Mouse (Mus musculus): ENCODE results near the gene Gbp3. TPM values are rescaled to one million over a fixed set of nuclear protein-coding genes. Genes with fewer than 3 reads are reported as not detected.

The Gbp3 gene
- polyA plus RNA-seq (2014; fragmentation: Illumina TruSeq; extraction: RNeasy Lipid Tissue Mini Kit (QIAGEN cat#74804); ENCODE audit: low read depth, low replicate concordance) = 32.8 TPM

DNA sequence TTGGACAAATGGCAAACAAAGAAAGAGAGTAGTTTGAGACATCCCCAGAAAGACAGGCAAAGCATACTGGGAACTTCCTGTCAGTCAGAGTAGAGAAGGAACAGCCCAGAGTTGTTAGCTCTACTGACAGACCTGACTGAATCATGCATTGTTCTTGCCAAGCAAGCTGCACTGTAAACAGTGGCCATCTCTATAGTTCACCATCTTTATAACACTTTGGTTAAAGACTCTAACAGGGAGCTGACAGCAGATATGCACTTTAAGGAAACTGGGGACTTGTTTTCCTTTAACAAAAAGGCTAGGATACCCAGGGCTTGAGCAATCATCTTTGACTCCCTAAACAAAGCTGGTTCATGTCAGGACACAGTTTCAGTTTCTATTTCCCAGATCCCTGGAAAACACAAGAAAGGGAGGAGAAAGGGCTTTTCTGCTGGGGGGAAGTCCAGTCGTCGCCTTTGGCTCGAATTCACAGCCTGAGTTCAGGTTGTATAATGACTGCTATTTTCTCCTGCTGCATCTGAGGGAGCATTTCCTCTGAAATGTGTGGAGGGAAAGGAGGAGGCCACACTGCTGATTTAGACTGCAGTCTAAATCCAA lies at the start of gene Gbp3:
Gbp3 (plus strand) TSS at position 395 of the 597 bp plus-strand sequence.

DNA sequence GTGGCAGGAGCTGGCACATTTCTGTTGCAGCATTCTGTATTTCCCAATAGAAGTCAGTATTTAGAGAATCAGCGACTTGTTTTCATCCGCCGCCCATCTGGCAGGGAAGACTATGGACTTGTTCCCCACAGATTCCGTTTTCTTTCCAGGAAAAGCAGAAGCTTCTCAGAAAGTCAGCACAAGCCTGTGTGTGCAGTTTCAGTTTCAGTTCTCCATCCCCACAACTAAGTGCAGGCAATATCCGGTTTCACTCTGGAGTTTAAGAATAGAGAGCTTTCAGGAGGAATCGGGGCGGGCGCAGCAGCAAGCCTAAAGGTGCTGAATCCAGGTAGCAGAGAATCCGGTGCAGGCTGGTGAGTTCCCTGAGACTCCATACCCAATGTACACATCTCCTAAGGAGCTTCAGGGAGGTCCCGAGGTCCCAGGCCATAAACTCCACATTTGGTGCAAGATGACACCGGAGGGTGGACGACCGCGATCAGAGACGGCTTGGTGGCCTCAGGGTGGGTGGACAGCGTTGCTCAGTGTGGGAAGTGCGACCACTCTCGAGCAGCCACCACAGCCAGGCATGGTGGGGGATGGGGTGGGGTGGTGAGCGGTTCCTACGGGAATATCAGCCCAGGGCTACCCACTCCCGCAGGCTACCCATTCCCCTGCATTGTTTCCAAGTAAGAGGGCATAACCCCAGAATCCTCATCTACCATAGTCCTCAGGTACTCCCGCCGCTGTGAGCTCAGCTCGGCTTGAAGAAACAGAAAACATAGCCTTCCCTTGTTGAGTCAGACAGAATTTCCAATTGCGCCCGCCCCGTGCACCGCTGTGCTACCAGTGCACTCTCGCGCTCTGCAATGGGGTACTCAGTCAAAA lies 29.5 kb upstream of the Gbp3 start, which contains the start of gene Gbp7:
Gbp7 (plus strand) TSS at position 256 of the 867 bp plus-strand sequence.

DNA sequence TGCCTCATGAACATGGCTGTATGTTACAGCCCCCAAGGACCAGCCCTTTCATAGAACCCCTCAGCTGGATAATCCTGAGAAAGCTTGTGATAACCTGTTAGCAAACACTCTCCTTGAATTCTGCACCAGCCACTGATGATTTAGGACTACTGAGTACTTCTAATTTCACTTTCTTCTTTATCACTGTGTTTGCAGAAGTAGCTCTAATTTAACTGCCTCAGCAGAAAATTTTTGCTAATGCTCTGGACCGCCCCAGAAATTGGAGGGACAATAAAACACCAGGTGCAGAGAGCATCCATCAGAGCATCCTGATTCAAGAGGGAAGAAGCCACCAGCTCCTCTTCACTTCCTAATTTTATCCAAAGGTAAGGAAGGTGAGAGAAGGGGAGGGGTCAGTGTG lies 34.7 kb downstream of the Gbp3 start, which contains the start of gene Gbp2b:
Gbp2b (plus strand) TSS at position 301 of the 400 bp plus-strand sequence.

DNA sequence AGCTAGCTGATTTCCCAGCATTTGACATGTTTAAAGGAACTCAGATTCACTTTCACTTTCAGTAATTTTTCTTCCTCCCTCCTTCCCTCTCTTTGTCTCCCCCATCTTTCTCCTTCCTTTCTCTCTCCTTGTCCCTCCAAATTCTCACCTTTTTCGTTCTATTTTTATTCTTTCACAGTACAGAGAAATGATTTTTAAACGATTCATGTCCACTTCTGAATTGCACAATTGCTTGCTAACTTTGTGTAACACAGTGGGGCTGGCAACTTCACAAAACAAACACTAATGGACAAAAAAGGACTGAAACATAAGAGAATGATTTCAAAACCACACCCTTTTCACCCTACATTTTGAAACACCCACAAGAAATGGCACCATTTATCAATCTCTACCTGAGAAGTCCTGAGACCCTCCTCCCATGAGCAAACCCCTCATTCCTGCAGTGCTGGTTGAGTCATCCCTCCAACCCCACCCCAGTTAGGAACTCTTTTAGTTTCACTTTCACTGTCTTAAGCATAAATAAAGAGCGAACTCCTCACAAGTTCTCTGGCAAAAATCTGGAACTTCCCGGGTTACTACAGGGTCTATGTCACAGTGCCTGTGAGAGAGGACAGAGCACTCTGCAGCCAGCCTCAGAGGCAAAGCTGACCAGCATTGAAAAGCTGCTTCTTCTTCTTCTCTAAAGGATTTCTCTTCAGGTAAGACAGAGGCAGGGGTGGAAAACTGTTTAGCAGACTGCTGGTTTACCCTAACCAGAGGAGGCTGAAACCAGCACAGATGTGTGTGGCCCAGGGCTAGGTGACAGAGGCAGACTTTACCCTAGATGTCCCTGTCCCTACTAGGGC lies 60.5 kb downstream of the Gbp3 start, which contains the start of gene Gbp2:
Gbp2 (plus strand) TSS at position 492 of the 845 bp plus-strand sequence.

Other genes with a start within 250 kb of the Gbp3 start
- 107 TPM for gene Pdlim5, start 164.3 kb upstream of the Gbp3 start, polyA plus RNA-seq (2014; fragmentation: Illumina TruSeq; extraction: RNeasy Lipid Tissue Mini Kit (QIAGEN cat#74804); ENCODE audit: low read depth, low replicate concordance)
- 5.2 TPM for gene Gbp5, start 66.0 kb upstream of the Gbp3 start, polyA plus RNA-seq (2014; fragmentation: Illumina TruSeq; extraction: RNeasy Lipid Tissue Mini Kit (QIAGEN cat#74804); ENCODE audit: low read depth, low replicate concordance)
- 75.2 TPM for gene Gbp7, start 29.7 kb upstream of the Gbp3 start, polyA plus RNA-seq (2014; fragmentation: Illumina TruSeq; extraction: RNeasy Lipid Tissue Mini Kit (QIAGEN cat#74804); ENCODE audit: low read depth, low replicate concordance)
- gene Gbp2b, start 34.8 kb downstream of the Gbp3 start, polyA plus RNA-seq (2014; fragmentation: Illumina TruSeq; extraction: RNeasy Lipid Tissue Mini Kit (QIAGEN cat#74804); ENCODE audit: low read depth, low replicate concordance) = 0.17 TPM
- gene Gbp2, start 60.6 kb downstream of the Gbp3 start, polyA plus RNA-seq (2014; fragmentation: Illumina TruSeq; extraction: RNeasy Lipid Tissue Mini Kit (QIAGEN cat#74804); ENCODE audit: low read depth, low replicate concordance) = 51.0 TPM
- gene Kyat3, start 141.0 kb downstream of the Gbp3 start, polyA plus RNA-seq (2014; fragmentation: Illumina TruSeq; extraction: RNeasy Lipid Tissue Mini Kit (QIAGEN cat#74804); ENCODE audit: low read depth, low replicate concordance) = 47.5 TPM
- 115 TPM for gene Gtf2b, start 205.0 kb downstream of the Gbp3 start, polyA plus RNA-seq (2014; fragmentation: Illumina TruSeq; extraction: RNeasy Lipid Tissue Mini Kit (QIAGEN cat#74804); ENCODE audit: low read depth, low replicate concordance)